Mouse (Mus musculus): Measurements from ENCODE around the gene Tjp1.

Tjp1 gene

DNA sequence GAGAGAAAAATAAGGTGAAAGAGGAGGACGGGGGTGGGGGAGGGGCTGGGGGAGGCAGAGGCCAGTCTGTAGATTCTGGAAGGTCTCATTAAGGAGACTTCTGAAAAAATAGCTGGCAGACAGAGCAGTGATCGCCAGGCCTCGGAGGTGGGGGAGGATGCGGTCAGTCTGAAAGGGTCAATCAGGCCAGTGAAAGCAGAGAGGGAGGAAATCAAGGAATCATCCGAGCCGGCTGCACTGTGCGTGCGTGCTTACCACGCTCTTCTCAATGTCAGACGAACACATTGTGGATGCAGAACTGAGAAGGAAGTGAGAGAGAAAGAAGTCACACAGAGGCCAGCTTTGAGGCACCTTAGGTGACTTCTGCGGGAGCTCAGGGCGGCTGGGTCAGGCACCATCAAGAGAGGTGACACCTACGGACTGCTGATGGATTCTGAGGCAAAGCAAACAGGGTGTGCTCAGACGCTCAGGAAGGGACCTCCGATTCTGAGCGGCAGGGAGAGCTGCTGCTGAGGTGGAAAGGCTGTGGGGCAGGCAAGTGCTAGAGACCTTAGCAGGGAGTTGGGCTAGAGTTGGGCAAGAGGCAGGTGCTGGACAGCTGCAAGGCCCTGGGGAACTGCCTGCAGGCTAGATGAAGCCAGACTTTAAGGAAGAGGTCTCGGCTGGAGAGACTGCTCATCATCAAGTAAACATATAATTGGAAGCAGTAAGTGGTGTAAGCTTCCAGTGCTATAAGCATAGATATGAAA lies 133.7 kb downstream of the Tjp1 start:
- in situ Hi-C loops (cut with MboI; ENCODE audit: low sequenced_read_pairs) = no loop called here

DNA sequence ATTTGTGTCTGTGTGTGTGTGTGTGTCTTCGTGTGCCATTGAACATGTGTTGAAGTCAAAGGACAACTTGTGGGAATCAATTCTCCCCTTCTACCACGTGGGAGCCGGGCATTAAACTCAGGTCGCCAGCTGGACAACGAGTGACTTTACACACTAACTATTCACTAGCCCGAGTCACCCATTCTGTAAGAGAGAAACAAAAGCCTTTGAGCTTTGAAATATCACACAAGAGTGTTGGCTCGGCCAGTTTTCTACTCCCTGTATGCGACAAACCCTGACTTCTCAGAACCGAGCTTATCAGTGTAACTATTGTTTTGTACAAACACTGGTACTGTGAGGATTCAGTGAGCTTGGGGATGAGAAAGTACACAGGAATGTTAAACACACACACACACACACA lies 134.6 kb downstream of the Tjp1 start:
- in situ Hi-C loops (cut with MboI; ENCODE audit: low sequenced_read_pairs) = no loop called here

DNA sequence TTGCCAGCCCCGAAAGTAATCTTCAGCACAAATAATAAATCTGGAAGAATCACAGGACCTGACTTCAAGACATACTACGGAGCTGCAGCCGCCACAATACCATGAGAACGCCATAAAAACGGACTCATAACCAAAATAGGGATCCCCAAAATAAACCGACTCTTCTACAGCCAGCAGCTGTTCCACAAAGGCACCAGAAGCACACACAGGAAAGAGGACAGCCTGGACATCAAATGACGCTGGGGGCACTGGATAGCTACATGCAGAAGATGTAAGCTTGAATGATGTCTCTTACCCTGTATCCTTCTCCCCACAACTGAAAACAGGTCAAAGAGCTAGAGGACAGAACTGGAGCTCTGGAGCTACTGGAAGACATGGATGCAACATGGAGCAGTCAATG lies 138.0 kb downstream of the Tjp1 start:
- in situ Hi-C loops (cut with MboI; ENCODE audit: low sequenced_read_pairs) = no loop called here

DNA sequence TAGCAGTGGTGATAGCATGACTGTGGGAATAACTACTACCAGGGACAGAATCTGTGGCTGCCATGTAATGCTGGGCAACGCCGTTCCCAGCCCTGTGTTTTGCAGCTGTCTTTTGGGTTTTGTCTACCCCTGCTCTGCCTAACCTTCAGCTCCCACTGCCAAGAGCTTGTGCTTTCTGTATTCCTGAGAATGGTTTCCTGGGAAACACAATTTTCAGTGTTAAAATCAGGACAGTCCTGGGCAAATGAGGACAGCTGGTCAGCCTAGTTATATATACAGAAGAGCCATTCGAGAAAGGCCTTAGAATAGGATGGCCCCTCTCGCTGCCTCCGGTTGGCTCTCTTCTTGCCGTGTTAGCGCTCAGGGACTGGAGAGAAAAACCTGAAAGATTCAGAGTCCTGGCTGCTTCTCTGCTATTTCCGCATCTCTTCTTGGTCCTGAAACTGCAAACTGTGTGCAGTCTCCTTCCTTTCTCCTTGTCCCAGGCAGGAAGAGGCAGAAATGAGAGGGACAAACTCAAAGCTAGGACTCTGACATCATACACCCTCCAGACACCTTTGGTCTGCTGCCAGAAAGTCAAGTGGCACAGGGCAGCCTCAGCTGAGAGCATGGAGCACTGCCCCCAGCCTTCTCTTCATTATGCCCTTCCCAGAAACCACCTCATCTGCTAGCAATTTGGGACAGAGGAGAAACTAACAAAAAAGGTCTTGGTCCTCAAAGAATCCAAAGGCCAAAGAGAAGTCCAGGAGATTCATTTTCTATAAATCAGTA lies 139.2 kb downstream of the Tjp1 start:
- in situ Hi-C loops (cut with MboI; ENCODE audit: low sequenced_read_pairs) = no loop called here

DNA sequence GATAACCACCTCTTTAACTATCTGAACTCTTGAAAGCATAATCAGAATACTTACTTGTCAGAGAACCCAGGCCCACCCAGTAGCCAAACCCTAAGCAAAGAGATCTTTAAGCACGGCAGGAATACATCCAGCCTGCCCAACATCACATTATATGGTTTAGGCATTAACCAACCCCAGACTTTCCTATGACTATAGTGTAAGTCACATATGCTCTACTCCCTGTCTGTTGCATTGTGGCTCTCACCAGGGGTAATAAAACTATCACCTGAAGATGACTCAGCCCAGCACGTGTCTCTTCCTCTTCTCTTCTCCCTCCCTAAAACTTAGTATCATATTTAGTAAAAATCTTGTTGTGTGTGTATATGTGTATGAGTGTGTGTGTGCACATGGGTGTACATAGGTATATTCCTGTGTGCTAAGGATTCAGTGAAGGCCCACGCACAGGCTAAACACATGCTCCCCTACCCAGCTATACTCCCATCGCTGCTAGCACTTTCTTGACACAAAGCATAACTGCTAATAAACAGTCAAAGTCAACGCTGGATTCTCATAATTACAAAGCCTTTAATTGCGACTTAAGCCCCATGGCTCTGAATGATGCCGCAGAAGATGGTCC lies 139.9 kb downstream of the Tjp1 start:
- in situ Hi-C loops (cut with MboI; ENCODE audit: low sequenced_read_pairs) = no loop called here

DNA sequence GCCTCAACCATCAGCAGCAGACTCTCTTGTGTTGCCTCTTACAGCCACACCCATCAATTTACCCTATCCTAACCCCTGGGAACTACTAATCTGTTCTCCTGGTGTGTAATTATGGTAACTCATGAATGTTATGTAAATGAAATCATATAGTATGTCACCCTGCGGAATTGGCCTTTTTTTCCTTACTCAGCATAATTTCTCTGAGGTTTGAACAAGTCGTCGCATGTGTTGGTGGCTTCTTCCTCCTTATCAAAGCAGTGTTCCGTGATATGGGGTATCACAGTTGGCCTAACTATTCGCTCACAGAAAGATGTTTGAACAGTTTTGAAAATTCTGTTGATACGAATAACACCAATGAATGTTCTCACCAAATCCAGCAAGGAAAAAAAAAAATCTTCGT lies 142.8 kb downstream of the Tjp1 start:
- in situ Hi-C loops (cut with MboI; ENCODE audit: low sequenced_read_pairs) = no loop called here

DNA sequence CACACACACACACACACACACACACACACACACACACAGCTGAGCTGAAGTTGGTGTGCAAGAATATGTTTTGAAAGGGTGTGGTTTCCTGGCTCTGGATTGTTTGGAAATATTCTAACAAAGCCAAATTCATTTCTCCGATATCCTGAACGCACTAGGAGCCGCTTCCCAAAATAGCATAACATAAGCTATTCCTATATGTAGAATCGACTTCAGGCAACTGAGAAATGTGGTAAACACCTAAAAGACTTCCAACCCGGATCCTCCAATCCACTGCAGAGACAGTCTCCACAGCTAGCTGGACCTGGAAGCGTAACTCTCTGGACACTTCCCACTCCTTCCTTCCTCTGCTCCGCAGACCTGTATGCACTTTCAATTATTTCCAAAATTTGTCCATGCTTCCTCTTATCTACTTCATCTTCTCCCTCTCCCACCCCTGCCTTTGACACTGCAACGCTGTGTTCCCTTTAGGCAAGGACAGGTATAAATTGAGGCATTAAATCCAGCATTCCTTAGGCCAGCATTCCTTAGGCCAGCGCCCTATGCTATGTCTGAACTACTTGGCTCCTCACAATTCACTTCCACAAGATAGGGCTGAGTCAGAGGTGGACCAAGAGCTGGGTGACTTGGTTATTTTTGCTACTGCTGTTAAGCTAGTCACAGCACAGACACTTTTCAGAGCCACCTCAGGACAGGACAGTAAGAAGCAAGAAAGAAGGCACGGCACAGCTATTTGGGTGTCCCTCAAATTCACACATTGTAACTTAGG lies 144.9 kb downstream of the Tjp1 start:
- in situ Hi-C loops (cut with MboI; ENCODE audit: low sequenced_read_pairs) = no loop called here

DNA sequence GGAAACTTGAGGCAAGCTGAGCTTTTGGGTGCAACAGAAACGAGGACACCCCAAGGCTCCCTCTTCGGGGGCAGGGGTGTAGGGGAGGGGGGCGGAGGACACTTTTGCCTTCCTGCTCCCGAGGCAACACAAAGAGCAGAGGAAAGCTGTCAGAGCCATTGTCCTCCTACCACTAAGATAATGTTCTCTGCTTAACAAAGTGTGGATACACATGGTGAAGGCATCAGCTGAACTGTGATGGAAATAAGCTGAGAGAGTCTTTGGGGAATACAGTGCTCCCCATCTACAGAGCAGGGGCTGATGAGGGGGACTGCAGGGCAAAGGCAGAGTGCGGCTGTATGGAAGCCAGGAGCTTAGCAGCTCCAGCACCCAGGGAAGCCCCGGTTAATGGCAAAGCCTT lies 145.7 kb downstream of the Tjp1 start:
- in situ Hi-C loops (cut with MboI; ENCODE audit: low sequenced_read_pairs) = no loop called here

DNA sequence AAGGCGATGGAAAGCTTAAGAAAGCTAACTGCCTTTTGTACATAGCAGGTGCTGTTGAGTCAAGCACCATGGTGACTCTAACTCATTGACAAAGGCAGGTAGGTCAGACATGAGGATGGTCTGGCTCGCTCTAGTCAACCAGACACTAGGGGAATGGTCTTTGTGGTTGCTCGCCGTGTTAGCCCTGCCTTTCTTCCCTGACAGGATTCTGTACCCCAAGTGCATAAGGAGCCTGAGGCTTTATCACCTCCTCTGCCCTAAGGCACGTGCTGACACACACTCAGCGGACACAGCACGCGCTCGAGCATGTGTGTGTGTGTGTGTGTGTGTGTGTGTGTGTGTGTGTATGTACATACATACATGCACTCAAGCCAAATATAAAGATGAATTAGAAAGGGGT lies 146.9 kb downstream of the Tjp1 start:
- in situ Hi-C loops (cut with MboI; ENCODE audit: low sequenced_read_pairs) = no loop called here

DNA sequence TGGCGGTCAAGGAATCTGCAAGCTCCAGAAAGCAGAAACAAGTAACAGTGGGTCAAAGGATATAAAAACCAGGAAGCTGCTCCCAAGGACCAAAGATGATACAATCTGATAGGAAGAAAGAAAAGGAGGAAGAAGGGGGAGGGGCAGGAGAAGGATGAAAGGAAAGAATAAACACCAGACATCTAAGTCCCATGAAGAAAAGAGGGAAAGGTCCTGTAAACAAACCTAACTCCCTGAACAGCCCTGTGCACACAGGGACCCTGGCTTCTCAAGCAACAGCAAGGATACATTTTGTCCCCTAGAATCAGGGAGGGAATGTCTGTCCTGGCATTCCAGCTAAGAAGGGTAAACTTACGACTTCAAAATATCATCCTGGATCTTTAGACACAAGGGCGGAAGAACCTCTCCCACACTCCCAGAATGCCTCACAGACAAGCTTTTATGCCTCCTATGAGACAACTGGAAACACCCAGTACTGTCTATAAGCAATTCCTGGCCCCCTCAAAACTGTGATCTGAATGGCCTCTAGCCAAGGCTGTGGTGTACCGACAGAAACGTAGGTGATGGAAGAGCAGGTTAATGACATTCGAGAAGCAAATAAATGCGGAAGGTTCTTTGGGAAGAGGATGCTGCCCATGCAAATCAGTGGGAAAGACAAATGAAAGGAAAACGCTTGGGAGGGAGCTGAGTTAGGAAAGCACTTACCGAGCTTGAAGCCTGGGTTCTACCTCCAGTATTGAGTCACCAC lies 148.6 kb downstream of the Tjp1 start:
- in situ Hi-C loops (cut with MboI; ENCODE audit: low sequenced_read_pairs) = no loop called here

DNA sequence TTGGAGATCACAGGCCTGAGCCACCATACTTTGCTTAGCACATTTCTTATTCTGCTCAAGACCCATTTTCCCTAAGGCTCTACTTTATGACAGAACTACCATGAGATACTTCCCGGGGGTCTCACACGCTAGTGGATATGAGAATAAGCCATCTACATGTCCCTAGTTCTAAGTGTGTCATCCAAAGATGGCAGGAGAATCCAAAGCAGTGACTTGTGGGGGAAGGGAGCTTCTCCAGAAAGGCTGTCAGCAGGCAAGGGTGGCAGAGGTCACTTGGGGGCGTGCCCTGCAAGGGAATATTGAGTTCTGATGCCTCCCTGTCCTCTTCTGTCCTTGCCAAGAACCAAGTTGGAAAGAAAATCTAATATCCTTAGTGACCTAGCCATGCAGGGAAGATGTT lies 150.1 kb downstream of the Tjp1 start:
- in situ Hi-C loops (cut with MboI; ENCODE audit: low sequenced_read_pairs) = no loop called here

DNA sequence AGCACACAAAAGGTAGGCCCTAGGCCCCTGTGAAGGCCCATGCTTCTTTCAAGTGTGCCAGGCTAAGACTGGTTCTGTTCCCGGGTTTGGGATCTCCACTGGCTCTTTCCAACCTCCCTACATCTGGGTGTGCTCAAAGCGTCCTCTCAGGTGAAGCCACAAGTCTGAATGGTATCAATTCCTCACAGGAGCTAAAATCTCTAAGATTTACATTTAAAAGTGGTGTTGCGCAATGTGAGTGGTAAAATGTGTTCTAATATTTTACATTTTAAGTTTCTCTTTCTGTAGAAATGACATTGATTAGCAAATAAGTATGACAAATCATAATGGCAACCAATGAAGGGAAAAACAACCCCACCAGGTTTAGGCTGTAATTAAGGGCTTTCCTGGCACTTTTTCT lies 152.0 kb downstream of the Tjp1 start:
- in situ Hi-C loops (cut with MboI; ENCODE audit: low sequenced_read_pairs) = no loop called here

DNA sequence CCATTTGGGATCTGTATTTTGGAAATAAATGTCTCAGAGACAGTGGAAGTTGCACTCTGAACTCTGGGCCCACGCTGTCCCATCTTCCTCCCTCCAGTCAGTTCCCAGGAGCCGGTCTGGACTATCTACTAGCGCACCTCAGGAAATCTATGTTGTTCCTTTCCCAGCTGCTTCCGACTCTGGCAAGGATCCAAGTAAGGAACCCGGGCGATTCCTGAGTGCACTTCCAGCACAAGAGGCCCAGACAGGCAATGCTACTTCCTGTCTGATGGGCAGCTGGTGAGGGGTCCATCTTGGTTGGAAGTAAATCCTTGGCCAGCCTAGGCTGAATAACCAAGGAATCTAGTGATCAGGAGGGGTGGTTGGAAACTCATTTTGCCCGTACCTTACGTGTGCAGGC lies 152.4 kb downstream of the Tjp1 start:
- in situ Hi-C loops (cut with MboI; ENCODE audit: low sequenced_read_pairs) = no loop called here

DNA sequence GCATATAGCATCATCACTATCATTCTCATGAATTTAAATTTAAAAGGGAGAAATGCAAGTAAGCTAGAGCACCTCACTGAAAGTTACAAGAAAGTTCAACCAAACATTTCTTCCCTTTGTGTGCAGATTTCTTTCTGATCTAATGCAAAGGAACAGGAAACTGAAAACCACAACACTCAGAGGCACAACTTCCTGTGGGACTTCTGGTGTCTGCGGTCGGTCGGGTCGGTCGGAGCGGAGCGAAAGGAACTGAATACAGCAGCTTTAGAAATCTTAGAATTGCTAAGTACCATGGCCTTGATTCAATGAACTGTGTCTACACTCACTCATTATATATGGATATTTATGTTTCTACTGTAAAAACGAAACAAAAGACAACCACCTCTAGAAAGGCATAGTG lies 154.2 kb downstream of the Tjp1 start:
- in situ Hi-C loops (cut with MboI; ENCODE audit: low sequenced_read_pairs) = no loop called here

DNA sequence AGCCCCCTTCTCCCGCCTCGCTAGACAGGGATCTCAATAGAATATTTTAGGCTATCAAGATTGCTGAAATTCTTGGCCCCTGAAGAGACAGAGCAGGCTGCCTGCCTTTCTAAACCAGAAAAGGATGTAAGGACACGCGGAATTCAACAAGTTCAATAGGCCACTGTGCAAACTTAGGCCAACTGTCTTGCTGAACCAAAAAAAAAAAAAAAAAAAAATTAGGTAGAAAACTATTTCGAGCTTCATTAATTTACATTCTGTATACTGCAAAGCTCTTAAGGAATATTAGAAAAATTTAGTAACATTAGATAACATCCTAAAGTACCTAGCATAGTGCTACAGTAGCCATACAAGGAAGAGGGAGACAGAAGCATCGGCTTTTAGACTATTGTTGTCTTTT lies 155.8 kb downstream of the Tjp1 start:
- in situ Hi-C loops (cut with MboI; ENCODE audit: low sequenced_read_pairs) = no loop called here

DNA sequence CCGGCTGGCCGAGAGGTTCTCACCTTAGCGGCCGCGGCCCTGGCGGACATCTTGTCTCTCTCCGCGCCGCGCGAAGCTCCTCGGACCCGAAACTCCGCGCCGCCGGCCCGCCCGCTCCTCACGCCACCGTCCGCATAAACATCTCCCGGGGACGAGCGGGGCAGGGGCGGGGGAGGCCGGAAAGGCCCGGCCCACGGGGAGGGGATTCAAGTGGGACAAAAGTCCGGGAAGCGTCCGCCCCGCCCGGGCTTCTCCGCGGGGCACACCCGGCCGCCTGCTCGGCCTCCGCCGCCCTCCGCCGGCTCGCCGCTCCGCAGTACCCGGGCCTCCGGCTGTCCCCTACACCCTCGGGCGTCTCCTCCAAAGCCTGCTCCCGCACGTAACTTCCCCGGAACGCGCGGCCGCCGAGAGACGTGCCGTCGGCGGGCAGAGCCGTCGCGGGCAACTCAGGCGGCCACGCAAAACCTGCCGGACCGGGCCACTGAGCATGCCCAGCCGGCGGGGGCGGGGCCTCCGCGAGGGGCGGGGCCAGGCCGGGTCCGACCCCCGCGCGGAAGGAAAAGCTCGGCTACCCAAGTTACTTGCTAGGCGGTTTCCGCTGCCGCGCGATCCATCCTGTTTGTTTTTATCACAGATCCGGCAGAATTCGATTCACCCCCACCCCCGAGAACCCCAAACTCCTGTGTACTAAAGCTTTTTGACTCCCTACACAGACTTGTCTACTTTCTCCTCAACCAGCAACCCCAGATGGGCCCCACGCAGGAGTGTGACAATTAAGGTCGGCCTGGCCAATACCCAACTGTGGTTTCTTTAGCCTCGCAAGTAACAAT lies 156.6 kb downstream of the Tjp1 start:
- in situ Hi-C loops (cut with MboI; ENCODE audit: low sequenced_read_pairs) = no loop called here

DNA sequence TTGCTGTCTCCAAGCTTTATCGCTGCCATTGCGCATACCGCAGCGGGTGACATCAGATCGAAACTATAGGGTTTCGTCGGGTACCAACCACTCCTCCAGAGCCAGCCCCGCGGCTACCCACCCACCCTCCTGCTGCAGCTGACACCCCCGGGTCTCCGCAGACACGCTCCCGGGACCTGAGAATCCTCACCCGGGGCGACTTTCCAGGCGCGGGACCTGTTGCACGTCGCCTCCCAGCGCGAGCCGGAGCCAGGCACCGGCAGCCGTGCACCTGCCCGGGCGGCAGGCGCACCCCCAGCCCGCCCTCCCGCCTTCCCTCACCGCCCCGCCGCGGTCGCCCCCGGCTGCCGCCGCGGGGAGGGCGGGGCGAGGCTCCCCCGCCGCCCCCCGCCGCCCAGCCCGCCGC lies 157.2 kb downstream of the Tjp1 start:
- in situ Hi-C loops (cut with MboI; ENCODE audit: low sequenced_read_pairs) = no loop called here

DNA sequence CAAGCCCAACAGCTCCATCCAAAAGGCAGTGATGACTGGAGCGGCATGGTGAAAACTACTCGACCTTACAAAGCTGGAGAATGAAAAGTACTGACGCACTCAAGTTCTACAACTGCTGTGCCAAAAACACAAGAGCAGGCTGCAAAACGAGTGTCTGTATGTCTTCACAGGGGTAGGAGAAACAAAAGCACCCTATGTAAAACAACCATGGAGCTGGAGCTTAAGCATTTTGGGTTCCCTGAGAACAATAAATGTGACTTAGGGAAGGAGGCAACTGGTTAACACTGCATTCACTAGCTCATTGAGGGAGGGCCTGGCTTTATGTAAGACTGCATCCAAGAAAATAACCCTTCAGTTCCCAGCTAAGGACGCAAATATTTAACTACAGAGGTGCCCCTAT lies 158.5 kb downstream of the Tjp1 start:
- in situ Hi-C loops (cut with MboI; ENCODE audit: low sequenced_read_pairs) = no loop called here

DNA sequence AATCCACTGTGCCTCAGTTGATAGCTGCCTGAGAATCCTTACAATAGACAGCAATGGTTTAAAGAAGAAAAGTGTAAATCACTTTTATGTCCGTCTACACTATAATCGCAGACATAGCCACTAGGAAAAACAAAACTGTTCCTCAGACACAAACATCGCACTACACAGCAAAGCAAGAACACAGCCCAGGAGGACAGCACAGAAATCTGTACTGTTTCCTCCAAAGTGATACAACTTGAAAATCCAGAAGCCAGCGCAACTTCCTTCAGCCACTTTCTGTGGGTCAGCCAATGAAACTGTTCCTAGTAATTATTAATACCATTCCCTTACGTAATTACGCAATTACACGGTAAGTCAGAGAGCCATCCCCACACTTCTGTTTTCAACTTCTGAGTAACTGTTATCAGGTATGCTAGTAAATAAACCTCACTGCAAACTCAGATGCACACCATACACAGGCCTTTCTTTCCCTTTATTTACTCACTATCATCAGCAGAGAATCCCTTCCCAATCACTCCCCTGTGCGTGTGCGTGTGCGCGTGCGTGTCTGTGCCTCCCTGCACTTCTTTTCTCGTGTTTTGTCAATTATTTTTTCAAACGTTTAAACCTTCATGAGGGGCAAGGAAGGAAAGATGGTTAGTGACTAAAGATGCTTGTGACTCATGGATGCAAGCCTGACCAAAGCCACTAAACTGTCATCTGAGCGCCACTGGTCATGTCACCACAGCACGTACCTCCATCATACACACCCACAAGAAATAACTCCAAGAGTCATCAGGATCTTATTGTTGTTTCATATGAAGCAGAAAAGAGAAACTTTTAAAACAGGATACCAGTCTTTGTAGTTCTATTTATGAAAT lies 160.0 kb downstream of the Tjp1 start:
- in situ Hi-C loops (cut with MboI; ENCODE audit: low sequenced_read_pairs) = no loop called here

All from CH12F3 (cell line).